ENCODE assay signal across 15 mouse cellular contexts in genomic region chr16:46449013-46449412, GRCm38 (mm10).
"Had no signal": no experiment of that assay in that cellular context is flagged by ENCODE, and none has a peak within 500 bp of the region (broad histone marks: within the 10 kb centered on the region; RNA-seq: fewer than 3 reads in every experiment).

No protein-coding gene starts in this region.

- H3K4me1 ChIP-seq: neural tube, embryonic 15.5 days; stomach, embryonic 15.5 days had no signal

- H3K9me3 ChIP-seq: neural tube, embryonic 15.5 days; stomach, embryonic 15.5 days had no signal

- H3K27me3 ChIP-seq: neural tube, embryonic 15.5 days; stomach, embryonic 15.5 days had no signal

- DNase-seq: retina, postnatal 1 day; right cerebral cortex, adult 18-20 months; right cerebral cortex, postnatal 14 days; right cerebral cortex, postnatal 25 days; right cerebral cortex, postnatal 4 days; spleen, adult 18-20 months; thymus, adult 18-20 months; thymus, adult 2 months; thymus, postnatal 14 days; thymus, postnatal 25 days; thymus, postnatal 36 days; thymus, postnatal 4 days had no signal

- H3K4me2 ChIP-seq: neural tube, embryonic 15.5 days; stomach, embryonic 15.5 days had no signal

- H3K4me3 ChIP-seq: neural tube, embryonic 15.5 days; stomach, embryonic 15.5 days had no signal

- H3K9ac ChIP-seq: neural tube, embryonic 15.5 days; stomach, embryonic 15.5 days had no signal

- H3K27ac ChIP-seq: neural tube, embryonic 15.5 days; stomach, embryonic 15.5 days; stomach, postnatal 0 days had no signal

- H3K36me3 ChIP-seq: stomach, embryonic 15.5 days had no signal
